Mouse (Mus musculus): Measurements from ENCODE around the gene Tmem179.

The Tmem179 gene

DNA sequence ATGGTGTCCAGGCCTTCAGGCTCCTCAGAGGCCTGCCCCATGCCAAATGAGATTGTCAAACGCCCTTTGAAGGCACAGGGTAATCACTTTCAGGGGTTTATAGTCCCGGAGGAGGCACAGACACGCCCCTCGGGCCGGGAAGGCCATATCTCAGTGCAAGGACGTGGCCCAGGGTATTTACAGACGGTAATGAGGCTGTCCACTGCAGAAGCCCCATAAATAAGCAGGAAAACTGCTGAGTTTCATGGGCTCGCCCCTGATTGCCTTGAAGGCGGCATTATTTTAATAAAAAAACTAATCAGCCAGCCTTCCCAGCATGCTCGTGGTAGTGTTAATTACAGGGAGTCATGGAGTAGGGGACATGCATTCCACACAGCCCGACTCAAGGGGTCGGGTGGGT lies 54.1 kb downstream of the Tmem179 start:
- no peak for DNase-seq

DNA sequence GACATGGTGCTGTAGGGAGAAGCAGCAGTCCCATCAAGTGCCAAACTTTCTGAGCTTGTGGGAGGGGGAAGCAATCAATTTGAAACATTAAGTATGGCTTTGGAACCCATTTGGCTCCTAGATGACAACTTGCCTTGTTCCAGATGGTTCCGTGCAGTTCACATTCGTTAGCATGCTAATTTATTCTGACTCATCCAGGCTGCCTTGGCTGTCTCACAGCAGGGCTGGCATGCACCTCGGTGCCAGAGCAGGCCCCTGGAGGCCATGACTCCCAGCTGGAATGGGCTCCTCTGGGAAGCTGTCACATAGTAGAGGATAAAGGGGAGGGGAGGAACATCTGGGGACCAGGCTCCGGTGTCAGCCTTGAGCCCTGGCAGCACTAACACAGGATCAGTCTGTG lies 58.7 kb downstream of the Tmem179 start:
- DNase-seq = no peak

DNA sequence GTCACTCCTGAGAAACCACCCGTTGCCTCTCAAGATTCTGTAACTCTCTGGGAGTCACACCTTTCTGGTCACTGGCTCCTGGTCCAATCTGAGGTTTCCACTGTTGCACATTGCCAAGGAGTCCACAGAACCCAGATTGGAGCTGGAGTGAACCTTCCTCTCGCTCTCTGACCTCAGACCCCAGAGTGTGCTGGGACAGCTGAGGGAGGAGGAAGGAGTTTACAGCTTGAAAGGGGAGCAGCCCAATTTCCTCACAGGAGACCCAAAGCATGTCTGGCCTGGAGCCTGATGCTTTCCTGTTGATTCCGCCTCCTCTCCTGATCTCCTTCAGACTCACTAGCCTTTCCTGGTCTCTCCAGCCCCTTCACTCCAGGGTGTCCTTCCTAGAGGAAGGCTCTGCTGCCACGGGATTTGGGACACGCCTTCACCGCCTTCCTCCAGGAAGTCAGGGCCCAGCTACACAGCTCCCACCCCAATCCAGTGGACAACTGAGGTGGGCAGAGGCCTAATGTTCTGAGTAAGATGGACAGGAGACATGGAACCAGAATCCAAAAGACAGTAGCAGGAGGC lies 60.3 kb downstream of the Tmem179 start:
- no peak for DNase-seq

DNA sequence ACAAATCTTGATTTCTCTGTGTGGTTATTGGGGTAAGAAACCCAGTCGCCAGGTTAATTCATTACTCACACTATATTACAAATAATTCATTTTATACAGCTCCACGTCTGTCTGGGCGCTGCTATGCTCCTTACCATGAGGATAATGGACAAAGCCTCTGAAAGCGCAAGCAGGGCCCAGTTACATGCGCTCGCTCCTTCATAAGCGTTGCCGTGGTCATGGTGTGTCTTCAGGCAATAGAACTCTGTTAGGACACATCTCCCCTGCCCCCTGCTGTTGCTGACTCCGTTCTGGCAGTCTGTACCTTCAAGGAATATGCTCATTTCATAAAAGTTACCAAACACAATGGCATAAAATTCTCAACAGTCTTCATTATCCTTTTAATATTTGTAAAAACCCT lies 64.7 kb downstream of the Tmem179 start:
- DNase-seq = no peak

DNA sequence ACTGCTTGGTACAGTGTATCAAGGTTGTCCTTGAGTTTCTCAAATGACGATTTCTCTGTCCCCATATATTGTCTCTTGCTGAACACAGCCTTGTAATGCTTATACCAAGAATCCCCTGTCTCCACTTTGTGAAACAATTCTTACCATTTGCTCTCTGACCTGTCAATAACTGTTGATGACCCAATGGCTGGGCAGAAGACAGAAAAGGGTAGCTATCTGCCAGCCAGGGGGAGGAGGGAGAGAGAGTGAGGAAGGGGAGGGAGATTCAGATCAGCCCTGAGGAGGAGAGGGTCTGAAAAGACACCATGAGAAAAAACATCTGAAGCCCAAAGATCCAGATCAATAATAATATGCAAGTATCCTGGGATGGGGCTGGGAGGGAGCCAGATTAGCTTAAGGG lies 65.2 kb downstream of the Tmem179 start:
- DNase-seq = no peak

DNA sequence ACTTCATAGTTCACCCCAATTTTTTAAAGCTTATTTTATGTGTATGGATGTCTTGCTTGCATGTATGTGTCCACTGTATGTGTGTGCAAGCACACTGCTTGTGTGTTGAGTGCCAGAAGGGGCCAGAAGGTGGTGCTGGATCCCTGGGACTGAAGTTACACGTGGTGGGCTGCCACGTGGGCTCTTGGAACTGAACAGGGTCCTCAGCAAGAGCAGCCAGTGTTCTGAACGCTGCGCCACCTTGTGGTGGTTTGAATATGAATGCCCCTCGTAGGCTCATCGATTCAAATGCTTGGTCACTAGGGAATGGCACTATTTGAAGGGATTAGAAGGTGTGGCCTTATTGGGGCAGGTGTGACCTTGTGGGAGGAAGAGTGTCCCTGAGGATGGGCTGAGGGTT lies 65.7 kb downstream of the Tmem179 start:
- DNase-seq = peak; percentile 47 to 64

Data from thymus, adult 18-20 months (tissue).